Mouse (Mus musculus) CH12.LX (cell line): ENCODE results near the gene Gstp2.

Source experiments
- CTCF ChIP-seq, 2 experiments: IDR thresholded peaks in 1 of 2; conservative IDR thresholded peaks in 1 of 2; 2 replicates each; pipeline ENCODE4 v1.5.1; 2011 to 2012; ENCODE audit warnings: low read depth in 2 of 2, low read length in 2 of 2, improper control_type of control experiment in 1 of 2, inconsistent platforms in 1 of 2, mild to moderate bottlenecking in 1 of 2, moderate library complexity in 1 of 2
- E2F4 ChIP-seq: IDR thresholded peaks from 2 replicates; pipeline ENCODE4 v1.6.1; 2011; ENCODE audit warnings: low read depth, low read length, improper control_type of control experiment; ENCODE audit not compliant: insufficient replicate concordance
- EP300 ChIP-seq: IDR thresholded peaks from 2 replicates; pipeline ENCODE4 v1.6.1; 2011; ENCODE audit warnings: low read length, improper control_type of control experiment
- ETS1 ChIP-seq: conservative IDR thresholded peaks from 2 replicates; pipeline ENCODE4 v1.6.1; 2012; ENCODE audit warnings: low read depth, mild to moderate bottlenecking, inconsistent platforms, low read length, improper control_type of control experiment, moderate library complexity
- HCFC1 ChIP-seq: IDR thresholded peaks from 2 replicates; pipeline ENCODE4 v1.6.1; 2012; ENCODE audit warnings: low read depth, mild to moderate bottlenecking, inconsistent platforms, low read length, improper control_type of control experiment
- MAX ChIP-seq: IDR thresholded peaks from 2 replicates; pipeline ENCODE4 v1.6.1; 2011; ENCODE audit warnings: low read length, improper control_type of control experiment
- NRF1 ChIP-seq: IDR thresholded peaks from 2 replicates; pipeline ENCODE4 v1.6.1; 2014; ENCODE audit warnings: low read depth, mild to moderate bottlenecking, inconsistent platforms, low read length, improper control_type of control experiment, moderate library complexity
- POLR2A ChIP-seq: IDR thresholded peaks from 2 replicates; pipeline ENCODE4 v1.6.1; 2011; ENCODE audit warnings: low read depth, mild to moderate bottlenecking, improper control_type of control experiment, low read length
- UBTF ChIP-seq: IDR thresholded peaks from 2 replicates; pipeline ENCODE4 v1.6.1; 2012; ENCODE audit warnings: low read depth, mild to moderate bottlenecking, inconsistent platforms, low read length, improper control_type of control experiment, moderate library complexity
- USF1 ChIP-seq: IDR thresholded peaks from 2 replicates; pipeline ENCODE4 v1.6.1; 2014; ENCODE audit warnings: low read depth, mild to moderate bottlenecking, inconsistent platforms, low read length, improper control_type of control experiment
- USF2 ChIP-seq: conservative IDR thresholded peaks from 2 replicates; pipeline ENCODE4 v1.6.1; 2011; ENCODE audit warnings: low read depth, low read length, improper control_type of control experiment
- ZC3H11A ChIP-seq: IDR thresholded peaks from 2 replicates; pipeline ENCODE4 v1.6.1; 2012; ENCODE audit warnings: low read depth, mild to moderate bottlenecking, inconsistent platforms, low read length, improper control_type of control experiment

- TF ChIP-seq CTCF (conservative IDR thresholded peaks at IDR 0.05 in 1 of 2, IDR thresholded peaks at IDR 0.05 in 1 of 2; ENCODE audit: low read depth in 2 of 2, low read length in 2 of 2) (no peak), NRF1 (no peak), POLR2A (no peak), MAX (no peak), UBTF (no peak), E2F4 (no peak), ZC3H11A (no peak), USF1 (no peak), ETS1 (no peak), EP300 (no peak), HCFC1 (no peak), USF2 (no peak)
Measured at GRCm38 (mm10) chr19:4014802-4015201, 31.0 kb downstream of the Gstp2 start.
